ENCODE assay signal across 16 mouse cellular contexts in the genomic region with DNA sequence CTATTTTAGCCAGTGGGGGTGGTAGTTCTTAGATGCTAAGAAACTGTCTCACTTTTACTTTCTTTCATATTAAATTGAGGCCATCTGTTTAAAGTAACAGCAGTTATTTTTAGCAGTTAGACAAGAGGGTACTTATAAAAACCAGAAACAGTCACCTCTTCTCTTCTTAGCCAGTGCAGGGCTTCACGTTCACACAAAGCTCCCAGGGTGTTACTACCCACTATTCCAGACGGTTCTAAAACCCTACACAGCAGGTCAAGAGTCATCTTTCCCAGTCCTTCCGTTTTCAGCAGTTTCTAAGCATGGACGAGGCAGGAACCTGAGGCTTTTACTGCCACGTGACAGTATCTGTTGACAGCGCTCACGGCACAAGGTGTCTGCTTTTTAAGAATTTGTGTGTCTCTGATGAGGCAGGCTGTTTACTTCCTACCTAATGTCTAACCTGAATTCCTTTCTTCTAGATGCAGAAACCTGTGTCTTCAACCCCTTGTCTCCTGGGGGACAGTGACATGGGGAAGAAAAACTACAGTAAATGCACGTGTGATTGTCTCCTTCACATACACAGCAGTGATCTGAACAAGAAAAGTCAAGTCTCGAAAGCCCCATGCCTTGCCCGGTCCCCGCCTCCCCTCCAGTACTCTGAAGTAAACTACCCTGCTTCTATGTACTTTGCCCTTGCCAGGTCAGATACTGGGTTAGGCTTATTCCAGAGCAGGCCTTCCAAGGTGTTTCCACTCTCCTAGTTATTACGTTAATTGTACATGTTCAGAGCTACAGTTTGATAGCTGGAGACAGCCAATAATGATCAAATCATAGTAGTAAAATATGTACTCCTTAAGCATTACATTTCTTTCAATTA. TPM values are rescaled to one million over a fixed set of nuclear protein-coding genes. Genes with fewer than 3 reads are reported as not detected.
DNase-seq lines count a peak whose midpoint lies in the region; ATAC-seq and TF ChIP-seq lines count a peak whose summit lies in the region.
"Had no signal": no experiment of that assay in that cellular context is flagged by ENCODE, and none has a peak within 500 bp of the region (broad histone marks: within the 10 kb centered on the region; RNA-seq: fewer than 3 reads in every experiment).

No protein-coding gene starts in this region.

- H3K4me2 ChIP-seq in heart, embryonic 15.5 days: peak overlapping the region; percentile 37
- H3K4me2 ChIP-seq in lung, embryonic 14.5 days: no peak overlapping the region
- no peak overlapping the region for H3K4me2 ChIP-seq in kidney, postnatal 0 days (ENCODE audit: low read length)
- H3K4me2 ChIP-seq in stomach, postnatal 0 days (replicated peaks; ENCODE audit: low read depth): no peak overlapping the region
- H3K4me2 ChIP-seq: midbrain, embryonic 11.5 days had no signal

- TF ChIP-seq EP300 in stomach, postnatal 0 days (optimal IDR thresholded peaks at IDR 0.05): no peak

- peak overlapping the region; percentile 87 for H3K27ac ChIP-seq in heart, embryonic 15.5 days
- peak overlapping the region; percentile 55; the same call in 1 of the 2 replicates for H3K27ac ChIP-seq in lung, embryonic 14.5 days (ENCODE audit: low read depth)
- 0 out of 2 replicates have a peak overlapping the region, but pooled peaks have one; percentile 8 for H3K27ac ChIP-seq in kidney, postnatal 0 days
- 0 out of 2 replicates have a peak overlapping the region, but pooled peaks have one; percentile 8 for H3K27ac ChIP-seq in stomach, postnatal 0 days (replicated peaks)
- H3K27ac ChIP-seq: hindbrain, postnatal 0 days had no signal

- no peak for TF ChIP-seq CTCF in lung, embryonic 14.5 days (IDR thresholded peaks at IDR 0.05; ENCODE audit: low read depth)
- TF ChIP-seq CTCF in kidney, postnatal 0 days (IDR thresholded peaks at IDR 0.05; ENCODE audit: low read depth): no peak
- no peak for TF ChIP-seq CTCF in stomach, postnatal 0 days (IDR thresholded peaks at IDR 0.05; ENCODE audit: low read depth)

- 0 out of 2 replicates have a peak, but pooled peaks have one; percentile 21 for ATAC-seq in heart, embryonic 15.5 days (replicated peaks; ENCODE audit: insufficient number of reproducible peaks, insufficient read depth, low FRiP score, low read depth)
- ATAC-seq in lung, embryonic 14.5 days (ENCODE audit: insufficient read depth): no peak
- no peak for ATAC-seq in kidney, postnatal 0 days (replicated peaks; ENCODE audit: low FRiP score, low read depth)
- peak; percentile 70; the same call in 1 of the 2 replicates for ATAC-seq in stomach, postnatal 0 days (ENCODE audit: low FRiP score, low TSS enrichment)
- ATAC-seq: hindbrain, postnatal 0 days had no signal

- no peak overlapping the region for H3K9ac ChIP-seq in heart, embryonic 15.5 days
- H3K9ac ChIP-seq in lung, embryonic 14.5 days: no peak overlapping the region
- H3K9ac ChIP-seq in kidney, postnatal 0 days (ENCODE audit: low read depth, low read length): no peak overlapping the region
- no peak overlapping the region for H3K9ac ChIP-seq in stomach, postnatal 0 days (ENCODE audit: low read length)

- no peaks in the 10 kb centered on the region for H3K27me3 ChIP-seq in heart, embryonic 15.5 days
- H3K27me3 ChIP-seq in lung, embryonic 14.5 days (ENCODE audit: insufficient read depth, low read length): no peaks in the 10 kb centered on the region
- no peaks in the 10 kb centered on the region for H3K27me3 ChIP-seq in kidney, postnatal 0 days (ENCODE audit: insufficient read depth, low read length)
- H3K27me3 ChIP-seq in stomach, postnatal 0 days (ENCODE audit: control insufficient read depth, insufficient read depth, low read length): no peaks in the 10 kb centered on the region

- peaks cover 74% of the 10 kb centered on the region for H3K4me1 ChIP-seq in heart, embryonic 15.5 days (replicated peaks)
- peaks cover 11% of the 10 kb centered on the region; the same call in 1 of the 2 replicates for H3K4me1 ChIP-seq in lung, embryonic 14.5 days (ENCODE audit: insufficient read depth)
- peaks cover 21% of the 10 kb centered on the region; the same call in 1 of the 2 replicates for H3K4me1 ChIP-seq in kidney, postnatal 0 days (replicated peaks; ENCODE audit: insufficient read depth, low read length)
- H3K4me1 ChIP-seq in stomach, postnatal 0 days (replicated peaks; ENCODE audit: control insufficient read depth, insufficient read depth): peaks cover 4% of the 10 kb centered on the region; the same call in 1 of the 2 replicates

- no peak for DNase-seq in heart, adult 18-20 months
- DNase-seq in lung, embryonic 14.5 days: no peak
- DNase-seq in lung, postnatal 10 days: no peak
- DNase-seq in kidney, postnatal 0 days (ENCODE audit: low spot score): no peak
- peak; percentile 46 for DNase-seq in stomach, postnatal 0 days (ENCODE audit: low spot score)
- no peak for DNase-seq in left cerebral cortex, adult 9 months (ENCODE audit: low spot score in 2 of 2)
- no peak for DNase-seq in frontal cortex, postnatal 10 days (ENCODE audit: low spot score in 2 of 2)
- DNase-seq: cerebellum, postnatal 14 days; left cerebral cortex, postnatal 4 days; lung, postnatal 14 days; right cerebral cortex, postnatal 14 days; thymus, postnatal 14 days had no signal

- H3K9me3 ChIP-seq in heart, embryonic 15.5 days (replicated peaks): no peaks in the 10 kb centered on the region
- no peaks in the 10 kb centered on the region for H3K9me3 ChIP-seq in lung, embryonic 14.5 days (ENCODE audit: low read depth, low read length)
- H3K9me3 ChIP-seq in kidney, postnatal 0 days (replicated peaks; ENCODE audit: low read length): no peaks in the 10 kb centered on the region
- no peaks in the 10 kb centered on the region for H3K9me3 ChIP-seq in stomach, postnatal 0 days (ENCODE audit: control insufficient read depth, low read length)

- no peaks in the 10 kb centered on the region for H3K36me3 ChIP-seq in heart, embryonic 15.5 days
- H3K36me3 ChIP-seq in lung, embryonic 14.5 days (ENCODE audit: insufficient read depth): no peaks in the 10 kb centered on the region
- no peaks in the 10 kb centered on the region for H3K36me3 ChIP-seq in kidney, postnatal 0 days (ENCODE audit: insufficient read depth, low read length)
- H3K36me3 ChIP-seq in stomach, postnatal 0 days (ENCODE audit: control insufficient read depth, insufficient read depth, low read length): no peaks in the 10 kb centered on the region

- H3K4me3 ChIP-seq in heart, embryonic 15.5 days: no peak overlapping the region
- no peak overlapping the region for H3K4me3 ChIP-seq in lung, embryonic 14.5 days (ENCODE audit: low read depth, low read length)
- H3K4me3 ChIP-seq in kidney, postnatal 0 days (replicated peaks; ENCODE audit: low read depth, low read length): no peak overlapping the region
- no peak overlapping the region for H3K4me3 ChIP-seq in stomach, postnatal 0 days (ENCODE audit: low read depth, low read length)
- H3K4me3 ChIP-seq: myocyte had no signal

- WGBS in heart, embryonic 15.5 days: 41% methylated on average over 12 of the region's 12 CpGs
- WGBS in lung, embryonic 14.5 days: 52% methylated on average over 12 of the region's 12 CpGs
- 58% methylated on average over 12 of the region's 12 CpGs for WGBS in kidney, postnatal 0 days
- 48% methylated on average over 12 of the region's 12 CpGs for WGBS in stomach, postnatal 0 days

RNA-seq across cellular contexts. Expression of a gene that starts 58.7 kb away (rescaled TPM):
- 28.4 and 30.6 TPM in 2 replicates for polyA plus RNA-seq in heart, embryonic 15.5 days (2015; fragmentation: Nextera tagmentation; extraction: Ambion mirVana)
- 10 to 100 TPM; 30.2 to 35.5 TPM for total RNA-seq in heart, adult 18-20 months (2021)
- polyA plus RNA-seq in lung, embryonic 14.5 days (2014; fragmentation: Nextera tagmentation; extraction: Ambion mirVana): 36.2 and 37.8 TPM in 2 replicates
- 14.1 and 14.9 TPM in 2 replicates for polyA plus RNA-seq in kidney, postnatal 0 days (2015; fragmentation: Nextera tagmentation; extraction: Ambion mirVana)
- 7.3 and 8.3 TPM in 2 replicates for polyA plus RNA-seq in stomach, postnatal 0 days (2015; fragmentation: Nextera tagmentation; extraction: Ambion mirVana)

Comparison
In these comparisons a context has a peak if more than half of its experiments do, and no peak if none do; other contexts are left out.
1. ATAC-seq: peak in heart, embryonic 15.5 days (single experiment) and stomach, postnatal 0 days (single experiment); none in lung, embryonic 14.5 days (single experiment) and kidney, postnatal 0 days (single experiment).
2. H3K27ac ChIP-seq: peak in every context shown above with its lines; median percentile 87 in heart, embryonic 15.5 days; 55 in lung, embryonic 14.5 days; 8 in kidney, postnatal 0 days; 8 in stomach, postnatal 0 days.